Mouse (Mus musculus): ENCODE measurements around the gene Pdpn. TPM values are rescaled to one million over a fixed set of nuclear protein-coding genes. Genes with fewer than 3 reads are reported as not detected.
A peak's percentile ranks its signal among the peaks of the same experiment; 100 is the strongest.
"Not testable (repeated sequence)": the region's sequence is repeated elsewhere in the genome, so short reads cannot be mapped to it uniquely, and the experiment has no call there.

Gene Pdpn
- 10 to 100 TPM; 13.0 to 14.3 TPM for total RNA-seq (2021)

DNA sequence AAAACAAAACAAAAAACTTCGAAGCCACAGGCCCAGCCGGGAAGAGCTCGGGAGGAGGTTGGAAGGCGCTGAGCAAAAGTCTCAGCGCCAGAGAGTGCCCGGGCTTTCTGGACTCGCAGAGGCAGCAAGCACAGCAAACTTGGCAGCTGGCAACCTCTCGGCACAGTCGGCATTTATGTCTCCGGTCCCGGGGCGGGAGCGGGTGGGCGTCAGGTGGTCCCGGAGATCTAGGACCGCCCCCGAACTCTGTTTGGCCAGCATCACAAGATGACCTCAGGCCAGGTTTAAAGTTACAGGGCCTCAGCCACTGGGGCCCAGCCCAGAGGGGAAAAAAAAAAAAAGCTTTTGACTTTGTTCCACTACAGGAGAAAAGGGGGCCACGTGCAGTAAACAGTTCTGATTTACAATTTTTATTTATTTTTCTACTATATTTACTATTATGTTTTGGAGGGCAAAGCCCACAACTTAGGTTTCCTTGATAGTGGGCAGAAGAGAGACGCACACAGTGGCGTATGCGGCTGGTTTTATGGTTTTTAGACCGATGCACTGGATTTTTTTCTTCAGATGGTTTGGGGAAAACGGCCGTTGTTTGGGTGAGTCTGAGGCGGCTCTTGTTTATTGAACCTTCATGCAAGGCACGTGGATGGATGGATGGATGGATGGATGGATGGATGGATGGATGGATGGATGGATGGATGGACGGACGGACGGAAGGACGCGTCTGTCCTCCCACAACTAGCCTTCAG is at the start of gene Pdpn:
TSS of gene Pdpn (minus strand) at position 240 of the 746 bp plus-strand sequence.
- peak; percentile 70 for DNase-seq

DNA sequence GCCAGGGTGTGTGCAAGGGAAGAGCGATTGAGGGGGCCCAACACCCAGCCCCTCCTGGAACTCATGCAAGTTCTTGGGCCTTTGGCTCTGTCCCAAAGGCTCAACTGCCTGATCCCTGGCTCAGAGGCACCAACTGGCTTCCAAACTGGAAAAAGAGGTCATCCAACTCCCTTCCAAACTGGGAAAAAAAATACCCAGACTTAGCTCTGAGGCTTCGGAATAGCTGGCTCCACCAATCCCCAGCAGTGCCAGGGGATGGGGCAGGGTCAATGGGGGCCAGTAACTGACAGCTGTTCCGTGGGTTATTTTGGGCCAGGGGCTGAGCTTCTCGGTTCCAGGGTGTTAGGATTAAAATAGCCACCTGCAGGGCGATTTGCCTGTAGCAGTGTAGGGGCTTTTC is 49.3 kb upstream of the Pdpn start:
- no peak for DNase-seq

DNA sequence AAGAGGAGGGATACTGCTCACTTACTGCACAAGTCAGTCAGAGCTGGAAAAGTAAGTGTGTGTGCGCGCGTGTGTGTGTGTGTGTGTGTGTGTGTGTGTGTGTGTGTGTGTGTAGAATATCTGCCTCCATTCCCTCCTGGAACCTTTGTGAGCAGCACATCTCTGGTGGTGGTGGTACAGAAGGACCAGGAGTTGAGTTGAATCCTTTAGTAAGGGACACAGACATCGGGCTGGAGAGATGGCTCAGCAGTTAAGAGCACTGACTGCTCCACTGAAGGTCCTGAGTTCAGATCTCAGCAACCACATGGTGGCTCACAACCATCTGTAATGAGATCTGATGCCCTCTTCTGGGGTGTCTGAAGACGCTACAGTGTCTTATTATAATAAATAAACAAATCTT is 46.1 kb upstream of the Pdpn start:
- not testable (repeated sequence) for DNase-seq

DNA sequence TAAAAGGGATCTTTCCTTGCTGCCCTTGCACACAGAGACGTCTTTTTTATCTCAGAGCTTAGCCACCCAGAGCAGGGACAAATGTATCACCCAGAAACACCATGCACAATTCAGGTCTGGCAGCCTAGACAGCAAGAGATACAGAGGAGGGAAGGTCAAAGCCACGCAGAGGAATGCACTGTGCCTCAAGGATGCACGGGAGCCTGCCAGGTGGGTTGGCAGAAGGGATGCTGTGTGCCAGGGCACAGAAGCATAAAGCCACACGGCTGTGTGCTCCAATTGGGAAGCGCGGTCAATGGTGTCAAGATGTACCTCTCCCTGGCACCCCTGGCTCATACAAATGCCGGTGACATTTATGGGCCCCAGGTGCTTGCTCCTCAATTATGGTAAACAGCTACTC is 42.1 kb upstream of the Pdpn start:
- DNase-seq, result no peak

DNA sequence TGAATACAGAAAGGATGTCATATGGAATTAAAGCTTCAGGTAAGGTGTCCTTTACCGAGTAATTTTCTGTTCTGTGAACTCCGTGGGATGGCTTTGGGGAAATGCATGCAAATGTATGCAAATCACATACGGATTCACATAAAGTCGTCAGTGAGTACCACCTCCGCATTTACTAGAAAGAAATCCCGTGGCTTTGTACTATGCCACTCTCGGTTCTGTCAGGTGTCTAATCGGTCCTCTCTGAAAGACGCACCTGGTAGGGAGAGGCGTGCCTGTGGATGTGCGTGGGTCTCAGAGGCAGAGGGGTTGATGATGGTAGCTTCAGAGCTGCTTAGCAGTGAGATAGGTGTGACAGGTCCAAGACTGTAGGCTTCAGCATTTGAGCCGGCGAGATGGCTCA is 40.4 kb upstream of the Pdpn start:
- no peak for DNase-seq

DNA sequence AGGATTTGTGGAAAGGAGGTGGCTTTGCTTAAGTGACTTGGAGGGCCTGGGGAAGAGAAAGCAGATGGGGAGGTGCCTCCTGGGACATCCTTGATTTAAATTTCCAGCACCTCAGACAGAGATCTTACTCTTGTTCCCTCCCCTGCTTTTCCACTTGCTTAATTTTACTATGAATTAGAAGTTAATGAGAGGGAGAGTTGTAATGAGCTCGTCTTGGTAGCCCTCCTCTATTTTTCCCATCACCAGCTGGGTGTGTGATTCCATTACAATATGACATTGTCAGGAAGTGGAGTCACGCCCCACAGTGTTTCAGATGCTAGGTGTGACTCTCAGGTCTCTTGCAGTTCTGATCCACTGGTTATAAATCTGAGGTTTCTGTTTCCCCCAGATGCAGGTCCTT is 36.7 kb upstream of the Pdpn start:
- DNase-seq, result no peak

DNA sequence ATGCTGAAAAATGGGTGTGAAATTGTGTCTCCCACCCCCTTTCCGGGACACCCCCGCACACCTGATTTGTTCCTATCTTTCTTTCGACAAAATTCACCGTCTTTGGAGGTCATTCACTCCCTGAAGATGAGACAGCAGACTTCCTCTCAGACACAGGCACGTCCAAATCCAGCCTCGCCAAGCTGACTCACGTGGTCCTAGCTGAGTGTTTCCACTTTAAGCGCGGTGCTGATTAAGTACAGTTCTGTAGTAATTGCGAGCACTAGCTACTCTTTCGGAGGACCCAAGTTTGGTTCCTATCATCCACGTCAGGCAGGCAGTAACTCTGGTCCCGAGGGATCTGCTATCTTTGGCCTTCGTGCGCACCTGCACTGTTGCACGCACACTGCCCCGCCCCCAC is 35.6 kb upstream of the Pdpn start:
- no peak for DNase-seq

DNA sequence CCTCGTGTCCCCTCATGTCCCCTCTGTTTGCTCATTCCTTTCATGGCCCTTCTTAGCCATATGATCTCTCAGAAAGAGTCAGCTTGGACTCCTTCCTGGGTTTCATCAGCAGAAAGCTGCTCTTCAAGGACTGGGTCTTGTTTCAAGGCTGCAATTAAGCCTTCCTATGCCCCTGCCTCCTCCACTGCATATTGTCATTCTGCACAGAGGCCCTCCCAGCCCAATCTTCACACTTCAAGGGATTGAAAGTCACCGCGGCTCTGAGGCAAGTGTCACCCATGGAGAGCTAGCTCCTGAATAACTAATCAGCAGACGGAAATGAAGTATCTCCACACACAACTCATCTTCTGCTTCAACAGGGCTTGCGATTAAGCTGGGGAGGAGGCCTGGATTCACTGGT is 34.8 kb upstream of the Pdpn start:
- no peak for DNase-seq

DNA sequence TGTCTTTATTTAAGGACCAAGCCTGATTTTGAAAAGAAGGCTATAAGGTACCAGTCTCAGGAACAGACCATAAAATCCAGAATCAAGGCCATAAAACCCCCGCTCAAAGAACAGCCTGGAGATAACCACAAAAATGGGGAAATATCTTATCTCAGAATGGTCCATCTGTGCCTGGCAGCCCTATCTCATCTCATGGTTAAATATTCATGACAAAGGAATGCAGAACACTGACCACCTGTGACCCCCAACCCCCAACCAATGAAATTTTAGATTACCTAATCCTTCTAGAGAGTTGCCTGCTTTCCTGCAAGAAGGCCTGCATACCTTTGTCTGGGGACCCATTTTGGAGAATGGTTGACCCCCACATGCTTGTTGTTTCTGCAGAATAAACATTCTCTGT is 32.4 kb upstream of the Pdpn start:
- no peak for DNase-seq

DNA sequence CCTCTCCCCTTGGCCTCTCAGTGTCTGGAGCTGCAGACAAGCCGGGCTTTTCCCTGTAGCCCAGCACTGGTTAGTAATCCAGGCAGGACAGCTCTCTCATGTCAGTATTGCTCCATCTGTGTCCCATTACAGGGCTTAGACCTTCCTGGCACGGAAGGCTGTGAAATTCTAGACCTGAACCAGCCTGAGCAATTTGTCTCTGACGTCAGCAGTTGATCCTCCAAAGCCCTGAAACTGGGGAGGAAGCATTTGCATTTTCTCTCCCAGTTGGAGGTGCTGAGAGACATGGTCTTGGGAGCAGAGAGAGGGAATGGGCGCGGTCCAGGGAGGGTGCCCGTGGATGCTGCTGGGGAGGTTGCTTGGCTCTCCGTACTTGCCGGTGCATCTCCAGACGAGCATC is 31.2 kb upstream of the Pdpn start:
- peak; percentile 25 for DNase-seq

DNA sequence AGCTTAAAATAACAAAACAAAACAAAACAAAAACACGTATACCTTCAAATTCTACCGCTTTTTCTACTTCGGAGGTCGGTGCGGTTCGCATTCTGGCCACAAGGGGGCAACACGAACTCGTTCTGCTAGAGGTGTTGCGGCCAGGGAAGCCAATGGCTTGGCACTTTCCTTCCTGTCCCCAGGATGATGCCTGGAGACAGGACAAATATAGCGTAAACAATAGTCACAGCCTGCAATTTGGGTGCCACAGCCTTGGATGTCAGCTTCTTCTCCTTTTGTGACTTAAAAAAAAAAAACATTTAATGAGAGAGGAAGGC is 26.2 kb upstream of the Pdpn start:
- peak; percentile 89 for DNase-seq

DNA sequence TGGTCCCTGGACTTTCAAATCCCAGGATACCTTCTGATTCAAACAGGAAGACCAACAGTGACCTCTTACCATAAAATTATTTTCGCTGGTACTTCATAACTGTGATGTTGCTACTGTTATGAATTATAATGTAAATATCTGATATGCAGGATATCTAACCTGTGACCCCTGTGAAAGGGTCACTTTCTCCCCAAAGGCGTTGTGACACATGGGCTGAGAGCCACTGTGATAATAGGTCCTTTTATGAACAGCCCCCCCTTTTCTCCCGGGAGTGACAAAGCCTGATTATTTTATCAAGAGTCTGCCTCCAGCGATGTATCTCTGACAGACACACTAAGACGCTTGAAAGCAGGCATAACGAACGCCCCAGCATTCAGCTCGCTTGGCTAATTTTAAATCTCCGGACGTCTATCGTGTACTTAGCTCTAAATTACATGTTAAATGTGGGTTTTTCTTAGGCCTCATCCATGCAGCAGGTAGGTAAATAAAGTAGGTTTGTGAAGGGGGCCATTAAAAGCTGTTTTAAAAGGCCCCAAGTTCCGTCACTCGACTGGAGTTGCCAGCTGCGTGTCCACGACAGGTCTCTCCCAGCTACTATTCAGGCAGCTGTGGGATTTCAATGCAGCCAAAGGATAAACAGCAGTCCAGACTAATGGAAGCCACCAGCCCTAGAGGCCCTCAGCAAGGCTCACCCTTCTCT is 25.7 kb upstream of the Pdpn start:
- DNase-seq, result peak; percentile 10

DNA sequence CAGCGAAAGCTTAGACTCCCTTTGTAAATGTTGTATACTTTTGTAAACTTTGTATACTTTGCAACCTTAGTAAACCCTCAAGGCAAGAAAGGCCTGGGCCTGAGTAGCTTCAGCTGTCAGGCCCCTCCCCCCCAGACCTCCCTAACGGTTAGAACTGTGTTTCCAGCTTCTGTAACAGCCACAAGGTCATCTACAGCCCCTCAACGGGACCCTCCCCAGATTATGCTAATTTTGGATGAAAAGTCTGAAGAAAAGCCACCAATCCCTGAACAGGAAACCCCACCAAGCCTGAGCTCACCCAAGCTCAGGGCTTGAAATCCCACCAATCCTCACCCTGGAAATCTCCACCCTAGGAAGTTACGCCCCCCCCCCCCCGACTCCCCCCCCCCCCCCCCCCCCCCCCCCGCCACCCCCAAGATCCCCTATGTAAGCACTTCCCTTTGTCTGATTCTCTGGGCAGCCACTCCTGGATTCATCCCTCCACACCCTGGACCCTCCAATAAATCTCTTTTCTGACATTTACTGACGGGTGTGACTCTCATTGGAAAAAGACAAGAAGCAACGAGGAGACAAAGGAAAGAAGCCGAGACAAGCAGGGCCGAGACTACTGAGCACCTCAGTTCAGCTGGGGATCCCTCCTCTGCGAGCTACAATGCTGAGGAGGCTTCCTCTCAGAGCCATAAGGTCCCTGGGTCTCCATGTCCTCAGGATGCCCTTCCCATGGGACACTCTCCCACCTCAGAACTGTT is 25.0 kb upstream of the Pdpn start:
- DNase-seq, result no peak

DNA sequence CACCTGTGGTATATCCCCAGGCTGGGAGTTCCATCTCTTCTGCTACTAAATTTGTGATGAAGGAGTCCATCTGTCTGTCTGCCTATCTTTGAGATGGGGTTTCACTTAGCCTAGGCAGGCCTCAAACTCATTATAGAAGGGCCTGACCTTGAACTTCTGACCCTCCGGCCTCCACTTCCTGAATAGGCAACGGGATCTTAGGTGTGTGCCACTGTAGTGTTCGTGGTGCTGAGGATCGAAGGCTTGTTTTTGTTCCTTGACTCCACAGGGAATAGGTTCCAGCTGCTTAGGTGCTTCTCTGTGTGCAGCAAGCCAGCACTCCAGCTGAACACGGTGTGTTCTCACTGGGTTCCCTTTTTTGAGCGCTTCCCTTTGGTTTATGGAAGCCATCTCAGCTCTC is 13.9 kb upstream of the Pdpn start:
- DNase-seq, result no peak

DNA sequence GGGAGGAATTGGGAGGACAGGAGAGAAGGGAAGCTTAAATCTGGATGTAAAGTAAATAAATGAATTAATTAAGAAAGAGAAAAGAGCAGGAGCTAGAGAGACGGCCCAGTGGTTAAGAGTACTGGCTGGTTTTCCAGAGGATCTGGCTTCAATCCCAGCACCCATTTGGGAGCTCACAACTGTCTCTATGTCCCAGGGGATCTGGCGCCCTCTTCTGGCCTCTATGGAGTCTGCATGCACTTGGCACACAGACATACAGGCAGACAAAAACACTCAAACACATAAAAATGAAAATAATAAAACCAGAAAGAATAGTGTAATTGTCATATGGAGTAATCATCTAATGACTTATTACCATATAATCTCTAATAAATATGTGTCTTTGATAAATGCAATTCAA is 12.0 kb upstream of the Pdpn start:
- peak; percentile 33 for DNase-seq

DNA sequence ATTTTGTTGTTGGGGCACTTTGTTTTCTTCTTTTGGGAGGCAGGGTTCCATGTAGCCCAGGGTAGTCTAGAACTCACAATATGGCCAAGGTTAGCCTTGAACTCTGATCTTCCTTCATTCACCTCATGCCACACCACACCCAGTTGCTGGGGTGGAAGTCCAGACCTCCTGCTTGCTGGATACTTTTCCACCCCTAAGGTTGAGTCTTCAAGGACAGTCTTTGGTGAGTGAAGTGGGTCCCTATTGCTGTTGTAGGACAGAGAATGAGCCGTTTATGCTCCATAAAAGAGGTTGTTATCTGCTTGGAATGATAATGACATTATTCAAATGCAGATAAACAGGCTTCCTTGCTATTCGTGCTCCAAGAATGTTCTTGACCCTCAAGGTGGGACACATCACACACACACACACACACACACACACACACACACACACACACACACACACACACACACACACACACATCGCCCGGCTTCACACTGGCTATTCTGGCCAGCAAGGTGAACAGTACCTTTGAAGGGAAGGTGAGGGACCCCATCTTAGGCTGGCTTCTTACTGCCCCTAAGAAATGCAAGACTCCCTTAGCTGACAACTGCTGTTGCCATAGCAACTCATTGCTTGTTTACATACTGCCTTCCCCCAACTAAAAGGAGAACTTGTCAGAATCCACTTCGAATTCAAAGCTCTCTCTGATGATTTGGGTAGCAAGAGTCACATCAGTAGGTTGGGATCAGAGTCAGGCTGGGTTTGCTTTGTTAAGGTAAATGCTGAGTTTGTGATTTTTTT is 6.8 kb upstream of the Pdpn start:
- DNase-seq, result no peak

DNA sequence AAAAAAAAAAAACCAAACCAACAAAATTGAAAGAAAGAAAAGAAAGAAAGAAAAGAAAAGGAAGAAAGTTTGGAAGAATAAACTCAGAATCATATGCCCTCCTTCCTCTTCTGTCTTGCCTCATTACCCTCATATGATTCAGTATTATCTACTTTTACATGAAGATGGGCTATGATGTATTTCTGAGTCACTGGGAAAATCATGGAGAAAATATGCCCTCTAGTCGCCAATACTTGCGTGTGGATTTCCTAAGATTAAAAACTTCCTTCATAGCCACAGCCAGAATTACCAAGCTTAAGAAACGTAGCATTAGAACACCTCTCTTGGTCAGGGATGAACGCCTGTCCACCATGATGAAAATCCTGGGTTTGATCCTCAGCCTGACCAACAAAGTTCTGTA is 5.7 kb upstream of the Pdpn start:
- DNase-seq, result no peak

DNA sequence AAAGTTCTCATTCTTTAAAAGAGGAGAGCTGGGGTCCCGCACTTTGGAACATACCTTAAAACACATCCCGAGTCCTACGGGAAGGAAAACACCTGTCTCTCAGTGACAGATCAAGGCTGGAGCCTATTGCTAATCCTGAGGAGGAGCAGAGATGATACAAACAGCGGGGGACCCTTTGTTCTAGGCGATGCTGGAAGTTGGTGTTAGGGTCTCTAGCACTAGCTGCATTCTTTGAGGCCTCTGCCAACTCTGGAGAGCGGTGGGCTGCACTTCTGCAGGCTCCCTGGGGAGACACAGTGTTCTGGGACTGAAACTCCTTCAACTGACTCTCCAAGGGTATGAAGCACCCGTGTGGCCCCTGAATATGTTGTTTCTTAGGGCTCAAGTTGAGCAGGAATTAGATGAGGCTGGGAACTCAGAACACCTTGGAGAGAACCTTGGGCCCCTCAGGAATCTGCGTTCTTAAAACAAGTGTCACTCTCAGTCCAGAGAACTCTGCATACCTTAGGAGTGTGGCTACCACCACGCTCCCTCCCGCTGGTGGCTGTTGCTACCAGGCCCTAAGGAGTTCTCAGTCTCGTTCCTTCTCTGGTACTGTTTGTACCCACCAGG is 3.0 kb upstream of the Pdpn start:
- DNase-seq, result no peak

DNA sequence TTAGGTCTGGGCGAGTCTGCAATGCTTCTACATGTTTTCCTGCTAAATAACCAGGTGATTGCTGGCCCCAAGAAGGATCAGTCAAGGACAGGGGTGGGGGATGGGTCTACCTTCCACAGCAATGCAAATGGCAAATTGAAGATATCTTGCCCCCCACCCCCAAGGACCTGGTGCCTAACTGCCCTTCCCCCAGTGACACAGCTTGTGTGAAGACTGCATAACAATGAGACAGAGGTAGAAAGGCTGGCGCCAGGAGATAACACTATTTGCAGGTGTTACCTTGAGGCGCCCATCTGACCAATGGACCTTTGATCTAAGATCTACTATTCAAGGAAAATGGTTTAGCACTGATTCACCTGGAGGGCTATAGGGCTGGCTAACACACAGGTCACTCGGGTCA is 2.5 kb upstream of the Pdpn start:
- no peak for DNase-seq

DNA sequence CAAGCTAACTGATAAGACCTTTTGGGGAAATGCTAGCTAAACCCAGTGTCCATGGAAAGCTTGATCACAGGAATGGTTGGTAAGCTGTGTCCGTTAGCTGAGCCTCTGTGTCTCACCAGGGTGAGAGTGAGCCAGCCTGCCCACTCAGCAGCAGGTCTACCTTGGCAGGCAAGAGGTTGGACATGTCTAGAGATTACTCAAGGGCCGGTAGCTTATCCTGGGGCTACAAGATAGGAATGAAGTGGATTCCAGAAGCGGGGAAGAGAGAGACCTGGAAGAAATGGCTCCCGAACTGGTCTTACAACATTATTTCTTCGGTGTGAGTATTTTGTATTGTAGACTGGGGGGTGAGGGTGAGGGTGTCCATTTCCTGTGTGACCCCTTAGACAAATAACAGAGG is 1.7 kb upstream of the Pdpn start:
- no peak for DNase-seq

DNA sequence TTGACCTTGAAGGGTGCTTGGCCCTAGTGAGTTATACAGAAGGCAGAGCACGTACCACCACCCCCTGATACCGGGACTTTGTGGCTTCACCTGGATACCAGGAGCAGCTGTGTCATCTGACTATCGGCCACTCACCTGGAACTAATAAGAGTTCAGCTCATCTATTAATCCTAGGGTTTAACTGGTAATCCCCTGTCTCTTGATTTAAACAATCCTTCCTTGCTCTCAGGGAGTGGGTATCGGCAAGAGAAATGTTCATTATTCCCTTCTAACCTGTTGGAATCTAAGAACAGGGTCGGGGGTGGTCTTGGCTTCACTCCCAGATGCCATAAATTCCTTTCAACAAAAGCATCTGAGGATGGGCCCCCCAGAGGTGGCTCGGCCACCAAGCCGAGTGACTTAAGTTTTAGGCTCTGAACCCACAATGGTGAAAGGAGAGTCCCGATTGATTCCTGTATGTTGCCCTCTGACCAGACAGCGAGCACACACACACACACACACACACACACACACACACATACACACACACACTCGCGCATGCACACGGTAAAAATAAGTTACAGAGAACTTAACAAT is 837 bp upstream of the Pdpn start:
- no peak for DNase-seq

All from heart, postnatal 4 days (tissue).